Mouse (Mus musculus): ENCODE measurements around the gene Kcng3. TPM values are rescaled to one million over a fixed set of nuclear protein-coding genes. Genes with fewer than 3 reads are reported as not detected.
A peak's percentile ranks its signal among the peaks of the same experiment; 100 is the strongest.

Kcng3 gene
- polyA plus RNA-seq, 1 experiment = 0.72 TPM

- no peak overlapping the region for H3K4me3 ChIP-seq (ENCODE audit: control insufficient read depth, low read depth, low read length)
- H3K36me3 ChIP-seq (ENCODE audit: control insufficient read depth, insufficient read depth, low read length) = no peaks in the 10 kb centered on the region
- no peak overlapping the region for H3K27ac ChIP-seq (ENCODE audit: control insufficient read depth, insufficient read depth, low read depth, low read length)
- H3K4me1 ChIP-seq (ENCODE audit: control insufficient read depth, insufficient read depth, low read length) = peaks cover 8% of the 10 kb centered on the region
- no peaks in the 10 kb centered on the region for H3K27me3 ChIP-seq (ENCODE audit: control insufficient read depth, insufficient read depth, low read length)
- TF ChIP-seq CTCF (IDR thresholded peaks at IDR 0.05; ENCODE audit: control insufficient read depth, insufficient read depth, insufficient replicate concordance, low read depth, low read length) = no peak
- TF ChIP-seq POLR2A (IDR thresholded peaks at IDR 0.05; ENCODE audit: control insufficient read depth, low read depth, low read length) = no peak
Measured at GRCm38 (mm10) chr17:83657375-83657774, 25.7 kb upstream of the Kcng3 start.

- TF ChIP-seq POLR2A (IDR thresholded peaks at IDR 0.05; ENCODE audit: control insufficient read depth, low read depth, low read length) = no peak
- TF ChIP-seq CTCF (IDR thresholded peaks at IDR 0.05; ENCODE audit: control insufficient read depth, insufficient read depth, insufficient replicate concordance, low read depth, low read length) = no peak
- Histone ChIP-seq H3K4me1 (ENCODE audit: control insufficient read depth, insufficient read depth, low read length) (peaks cover 8% of the 10 kb centered on the region), H3K27me3 (ENCODE audit: control insufficient read depth, insufficient read depth, low read length) (no peaks in the 10 kb centered on the region), H3K27ac (ENCODE audit: control insufficient read depth, insufficient read depth, low read depth, low read length) (no peak overlapping the region), H3K36me3 (ENCODE audit: control insufficient read depth, insufficient read depth, low read length) (no peaks in the 10 kb centered on the region), H3K4me3 (ENCODE audit: control insufficient read depth, low read depth, low read length) (no peak overlapping the region)
Measured at GRCm38 (mm10) chr17:83655732-83656131, 24.0 kb upstream of the Kcng3 start.

DNA sequence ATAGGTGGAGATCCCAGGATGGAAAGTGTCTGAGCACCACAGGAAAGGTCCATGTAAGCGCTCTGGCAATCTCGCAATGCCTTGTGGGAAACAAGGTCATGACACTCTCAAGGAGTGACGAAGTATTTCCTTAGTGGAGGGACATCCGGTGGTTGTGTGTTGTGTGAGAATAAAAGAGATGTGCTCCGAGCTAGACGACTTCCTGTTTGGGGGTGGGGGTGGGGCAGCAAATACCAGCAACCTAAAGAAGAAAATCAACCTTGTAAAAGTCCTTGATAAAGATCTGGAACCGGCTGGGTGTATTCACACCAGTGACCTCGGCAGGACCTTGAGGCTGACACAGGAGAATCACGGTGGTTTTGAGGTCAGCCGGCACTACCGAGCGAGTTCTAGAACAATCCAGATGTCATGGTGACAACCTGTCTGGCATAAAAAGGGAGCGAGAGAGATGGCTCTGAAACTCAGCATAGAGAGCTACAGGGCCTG lies 23.0 kb upstream of the Kcng3 start:
- H3K27ac ChIP-seq (ENCODE audit: control insufficient read depth, insufficient read depth, low read depth, low read length) = no peak overlapping the region
- H3K4me1 ChIP-seq (ENCODE audit: control insufficient read depth, insufficient read depth, low read length) = peaks cover 8% of the 10 kb centered on the region
- no peaks in the 10 kb centered on the region for H3K36me3 ChIP-seq (ENCODE audit: control insufficient read depth, insufficient read depth, low read length)
- no peak for TF ChIP-seq POLR2A (IDR thresholded peaks at IDR 0.05; ENCODE audit: control insufficient read depth, low read depth, low read length)
- no peak for TF ChIP-seq CTCF (IDR thresholded peaks at IDR 0.05; ENCODE audit: control insufficient read depth, insufficient read depth, insufficient replicate concordance, low read depth, low read length)
- peak overlapping the region; percentile 65 for H3K4me3 ChIP-seq (ENCODE audit: control insufficient read depth, low read depth, low read length)
- H3K27me3 ChIP-seq (ENCODE audit: control insufficient read depth, insufficient read depth, low read length) = no peaks in the 10 kb centered on the region

DNA sequence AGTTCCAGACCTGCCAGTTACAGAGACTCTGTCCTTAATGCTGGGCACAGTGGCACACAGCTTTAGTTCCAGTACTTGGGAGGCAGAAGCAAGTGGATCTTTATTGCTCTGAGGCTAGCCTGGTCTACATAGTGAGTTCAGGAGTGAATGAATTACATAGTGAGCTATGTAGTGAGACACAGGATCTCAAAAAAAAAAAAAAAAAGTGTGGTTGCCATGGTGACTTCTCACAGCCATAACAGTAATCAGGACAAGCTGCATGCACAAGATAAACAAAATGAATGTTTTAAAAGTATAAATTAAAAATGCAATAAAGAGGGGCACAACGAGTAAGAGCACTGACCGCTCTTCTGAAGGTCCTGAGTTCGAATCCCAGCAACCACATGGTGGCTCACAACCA lies 21.9 kb upstream of the Kcng3 start:
- TF ChIP-seq CTCF (IDR thresholded peaks at IDR 0.05; ENCODE audit: control insufficient read depth, insufficient read depth, insufficient replicate concordance, low read depth, low read length) = no peak
- no peak for TF ChIP-seq POLR2A (IDR thresholded peaks at IDR 0.05; ENCODE audit: control insufficient read depth, low read depth, low read length)
- Histone ChIP-seq H3K36me3 (ENCODE audit: control insufficient read depth, insufficient read depth, low read length) (no peaks in the 10 kb centered on the region), H3K27me3 (ENCODE audit: control insufficient read depth, insufficient read depth, low read length) (no peaks in the 10 kb centered on the region), H3K4me3 (ENCODE audit: control insufficient read depth, low read depth, low read length) (no peak overlapping the region), H3K4me1 (ENCODE audit: control insufficient read depth, insufficient read depth, low read length) (peaks cover 8% of the 10 kb centered on the region), H3K27ac (ENCODE audit: control insufficient read depth, insufficient read depth, low read depth, low read length) (no peak overlapping the region)

DNA sequence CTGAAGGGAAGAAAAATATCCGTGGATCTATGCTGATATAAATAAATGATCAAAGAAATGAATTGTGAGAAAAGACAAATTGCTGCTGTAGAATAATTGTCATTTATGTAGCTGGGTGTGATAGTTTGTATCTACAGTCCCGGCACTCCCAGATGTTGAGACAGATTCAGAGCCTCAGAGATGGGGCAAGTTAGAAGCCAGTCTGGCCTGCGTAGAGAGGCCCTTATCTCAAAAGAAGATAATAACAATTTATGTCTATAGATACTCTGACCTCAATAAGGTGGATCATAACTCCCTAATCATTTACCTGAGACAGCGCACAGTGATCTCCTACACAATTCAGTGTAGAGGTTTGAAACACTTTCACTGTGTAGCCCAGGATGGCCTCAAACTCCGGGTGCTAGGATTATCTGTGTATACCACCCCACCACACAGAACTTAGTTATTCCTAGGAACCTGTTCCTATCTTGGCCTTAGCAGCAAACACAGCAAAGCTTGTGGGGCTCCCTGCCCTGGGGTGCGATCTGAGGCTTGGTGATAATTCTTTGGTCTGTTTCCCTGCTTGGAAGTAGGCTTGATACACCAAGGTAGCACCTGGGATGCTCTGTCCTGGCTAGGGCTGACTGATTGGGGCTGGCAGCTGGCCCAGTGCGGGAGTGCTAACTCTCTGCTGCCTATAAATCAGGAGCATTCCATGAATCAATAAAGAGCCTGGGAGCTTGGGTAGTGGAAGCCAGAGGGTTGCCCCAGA lies 19.4 kb upstream of the Kcng3 start:
- Histone ChIP-seq H3K27ac (ENCODE audit: control insufficient read depth, insufficient read depth, low read depth, low read length) (no peak overlapping the region), H3K4me3 (ENCODE audit: control insufficient read depth, low read depth, low read length) (no peak overlapping the region), H3K27me3 (ENCODE audit: control insufficient read depth, insufficient read depth, low read length) (no peaks in the 10 kb centered on the region), H3K4me1 (ENCODE audit: control insufficient read depth, insufficient read depth, low read length) (peaks cover 8% of the 10 kb centered on the region), H3K36me3 (ENCODE audit: control insufficient read depth, insufficient read depth, low read length) (no peaks in the 10 kb centered on the region)
- TF ChIP-seq POLR2A (IDR thresholded peaks at IDR 0.05; ENCODE audit: control insufficient read depth, low read depth, low read length) (no peak), CTCF (IDR thresholded peaks at IDR 0.05; ENCODE audit: control insufficient read depth, insufficient read depth, insufficient replicate concordance, low read depth, low read length) (no peak)

- TF ChIP-seq CTCF (IDR thresholded peaks at IDR 0.05; ENCODE audit: control insufficient read depth, insufficient read depth, insufficient replicate concordance, low read depth, low read length) (no peak), POLR2A (IDR thresholded peaks at IDR 0.05; ENCODE audit: control insufficient read depth, low read depth, low read length) (no peak)
- H3K27ac ChIP-seq (ENCODE audit: control insufficient read depth, insufficient read depth, low read depth, low read length) = no peak overlapping the region
- peaks cover 7% of the 10 kb centered on the region for H3K4me1 ChIP-seq (ENCODE audit: control insufficient read depth, insufficient read depth, low read length)
- H3K4me3 ChIP-seq (ENCODE audit: control insufficient read depth, low read depth, low read length) = no peak overlapping the region
- H3K27me3 ChIP-seq (ENCODE audit: control insufficient read depth, insufficient read depth, low read length) = no peaks in the 10 kb centered on the region
- no peaks in the 10 kb centered on the region for H3K36me3 ChIP-seq (ENCODE audit: control insufficient read depth, insufficient read depth, low read length)
Measured at GRCm38 (mm10) chr17:83649986-83650385, 18.3 kb upstream of the Kcng3 start.

DNA sequence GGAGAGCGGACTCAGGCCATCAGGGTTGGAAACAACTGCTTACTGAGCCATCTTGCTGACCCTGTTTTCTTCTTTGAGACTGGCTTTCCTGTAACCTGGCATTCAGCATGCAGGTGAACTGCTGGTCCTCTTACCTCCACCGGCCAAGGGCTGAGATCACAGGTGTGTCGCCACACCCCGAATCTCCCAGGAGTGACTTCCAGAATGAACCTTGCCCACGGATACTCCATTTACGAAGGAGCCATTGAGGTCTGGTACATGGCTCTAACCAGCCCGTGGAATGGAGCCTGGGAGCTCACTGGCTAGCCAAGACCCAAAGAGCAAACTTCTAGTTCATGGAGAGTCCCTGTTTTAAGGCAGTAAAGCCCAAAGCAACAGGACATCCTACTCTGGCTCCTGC lies 15.7 kb upstream of the Kcng3 start:
- no peak for TF ChIP-seq CTCF (IDR thresholded peaks at IDR 0.05; ENCODE audit: control insufficient read depth, insufficient read depth, insufficient replicate concordance, low read depth, low read length)
- TF ChIP-seq POLR2A (IDR thresholded peaks at IDR 0.05; ENCODE audit: control insufficient read depth, low read depth, low read length) = no peak
- Histone ChIP-seq H3K27ac (ENCODE audit: control insufficient read depth, insufficient read depth, low read depth, low read length) (no peak overlapping the region), H3K27me3 (ENCODE audit: control insufficient read depth, insufficient read depth, low read length) (no peaks in the 10 kb centered on the region), H3K36me3 (ENCODE audit: control insufficient read depth, insufficient read depth, low read length) (no peaks in the 10 kb centered on the region), H3K4me1 (ENCODE audit: control insufficient read depth, insufficient read depth, low read length) (no peaks in the 10 kb centered on the region), H3K4me3 (ENCODE audit: control insufficient read depth, low read depth, low read length) (peak overlapping the region; percentile 62)

All from testis, adult 2 months (tissue).